Mouse (Mus musculus) cerebellum, postnatal 36 days (tissue): ENCODE measurements at regions not wholly inside any gene's neighbourhood (a gene's known extent, or its start where the extent isn't known, plus 50 kb on each side); places are given as distances from the start of the nearest gene placed in this dataset.

Experiments
- DNase-seq, 2 experiments: peaks; one replicate each; pipeline ENCODE4 v3.0.0; 2021 to 2022; ENCODE audit warnings: mixed read lengths in 2 of 2

DNA sequence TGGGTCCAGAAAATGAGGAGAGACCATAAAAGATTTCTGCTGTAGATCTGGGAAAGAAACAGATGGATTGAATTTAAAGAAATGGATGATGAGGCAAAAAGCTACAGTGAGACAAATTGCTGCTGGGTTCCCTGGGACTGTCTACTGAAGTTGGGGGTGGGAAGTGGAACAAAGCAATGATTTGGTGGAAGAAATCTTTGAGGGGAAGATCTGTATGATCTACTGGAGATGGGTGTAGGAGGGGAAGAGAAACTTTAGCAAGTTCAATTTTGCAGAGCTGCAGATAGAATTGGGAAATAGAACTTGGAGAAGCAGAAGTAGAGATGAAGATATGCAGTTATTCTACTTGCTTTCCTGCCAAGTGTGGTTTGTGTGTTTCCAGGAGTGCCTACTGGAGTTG lies 5478.8 kb downstream of the 9330182O14Rik start:
- DNase-seq, result no peak

- no peak for DNase-seq
Observed at GRCm38 (mm10) chr15:45646256-45646655, 5512.1 kb downstream of the 9330182O14Rik start.

DNA sequence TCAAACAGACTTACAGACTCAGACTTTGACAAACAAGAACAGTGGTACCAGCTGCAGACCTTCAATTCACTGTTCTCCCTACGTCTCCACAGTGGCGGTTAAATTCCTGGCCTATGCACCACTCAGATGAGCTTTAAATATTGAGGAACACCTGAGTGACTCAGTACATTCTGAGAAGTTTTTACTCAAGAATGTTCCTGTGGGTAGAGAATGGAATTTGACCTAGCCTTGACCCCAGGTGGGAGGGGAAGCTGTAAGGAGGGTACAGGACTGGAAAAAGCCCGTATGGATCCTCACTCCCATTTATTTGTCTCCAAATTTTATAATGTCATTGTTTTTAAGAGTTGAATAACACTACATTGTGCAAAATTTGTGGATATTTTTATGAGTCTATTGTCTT lies 5529.4 kb downstream of the 9330182O14Rik start:
- DNase-seq, result no peak

DNA sequence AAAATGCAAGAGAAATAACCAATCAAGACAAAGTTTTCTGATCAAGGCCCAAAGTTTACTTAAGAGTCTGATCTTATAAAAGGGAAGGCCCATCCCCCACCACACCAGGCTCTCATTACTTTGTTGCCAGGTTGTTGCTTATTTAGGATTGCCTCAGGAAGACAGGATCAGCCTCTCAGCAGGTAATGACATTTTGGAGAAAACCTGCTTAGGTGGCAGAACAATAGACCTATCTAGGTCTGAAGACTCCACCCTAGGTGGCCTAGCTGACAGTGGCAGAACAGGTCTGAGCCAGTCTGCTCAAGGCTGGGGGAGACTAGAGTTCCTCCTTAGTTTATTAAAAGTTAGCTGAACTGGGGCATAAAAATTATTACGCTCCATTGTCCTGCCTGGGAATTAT lies 5555.3 kb downstream of the 9330182O14Rik start:
- DNase-seq, result no peak

DNA sequence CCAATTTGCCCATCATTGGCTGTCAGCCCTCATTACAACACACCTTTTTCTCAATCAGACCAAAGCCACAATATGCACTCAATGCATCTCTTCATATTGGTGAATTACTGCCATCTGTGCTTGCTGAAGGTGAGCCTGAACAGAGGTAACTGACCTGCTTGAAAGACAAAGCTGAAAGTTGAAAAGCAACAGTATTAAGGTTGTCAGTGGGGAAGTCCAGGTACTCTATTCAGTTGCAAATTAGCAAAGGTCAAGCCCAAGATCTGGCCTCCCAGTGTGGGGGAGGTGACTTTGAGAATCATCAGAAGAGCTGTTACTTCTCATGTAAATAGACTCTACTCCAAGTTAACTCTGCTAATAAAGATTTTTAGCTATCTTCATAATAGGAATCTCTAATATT lies 5555.9 kb downstream of the 9330182O14Rik start:
- DNase-seq, result no peak

- DNase-seq, result peak in 1 of 2 experiments; percentile 24
Observed at GRCm38 (mm10) chr15:45711109-45711508, 5576.9 kb downstream of the 9330182O14Rik start.

DNA sequence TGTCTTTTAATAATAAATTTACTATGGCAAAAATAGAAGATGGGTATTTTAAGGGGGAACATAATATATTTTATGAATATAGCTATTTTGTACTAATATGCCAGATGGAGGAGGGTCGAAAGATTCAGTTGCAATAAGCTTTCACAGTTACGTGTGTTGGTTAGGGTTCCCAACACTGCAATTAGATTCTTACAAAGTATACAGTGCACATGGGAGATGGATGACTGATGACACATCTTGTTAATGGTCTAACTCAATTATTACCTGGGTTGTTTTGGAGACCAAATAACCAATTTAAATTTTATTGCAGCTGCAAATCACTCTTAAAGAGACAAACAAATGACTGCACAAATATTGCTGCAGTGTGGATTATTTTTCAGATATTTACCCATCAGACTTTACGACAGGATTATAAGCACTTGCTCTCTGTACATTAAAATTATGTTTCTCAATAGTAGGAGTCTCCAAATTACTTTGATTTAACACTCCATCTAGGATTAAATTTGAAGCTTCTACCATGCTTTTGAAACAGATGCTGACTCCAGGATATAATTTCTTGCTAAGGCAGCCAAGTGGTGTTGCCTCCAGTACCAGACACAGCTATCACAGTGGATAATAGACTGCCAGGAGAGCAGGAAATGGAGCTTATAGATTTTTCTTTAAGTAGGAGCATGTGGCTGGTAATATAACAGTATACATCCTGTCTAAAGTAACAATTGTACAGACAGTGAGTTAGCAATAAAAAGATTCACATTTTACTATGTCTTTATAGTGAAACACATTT lies 5596.4 kb downstream of the 9330182O14Rik start:
- no peak for DNase-seq

- DNase-seq, result peak; percentile 1 to 7
Observed at GRCm38 (mm10) chr15:45763225-45763624, 5629.1 kb downstream of the 9330182O14Rik start.
